Mouse (Mus musculus): ENCODE measurements around the gene Gzmk.

DNA sequence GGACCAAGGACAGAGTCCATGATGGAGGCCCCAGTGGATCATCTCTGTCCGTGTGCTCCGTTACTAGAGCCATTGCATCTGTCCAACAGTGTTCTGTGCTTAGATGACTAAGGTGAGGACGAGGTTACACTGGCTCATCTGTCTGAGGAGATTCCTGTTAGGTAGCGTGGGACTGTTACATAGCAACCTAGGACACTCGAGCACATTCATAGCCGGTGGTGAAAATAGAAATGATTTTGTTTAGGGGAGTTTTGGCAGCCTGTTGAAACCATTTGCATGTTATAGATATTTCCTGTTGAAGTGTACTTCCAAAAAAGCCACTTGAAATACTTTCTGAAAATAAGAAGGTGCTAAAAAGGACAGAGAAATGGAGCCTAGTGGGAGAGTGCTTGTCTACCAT lies 51.5 kb downstream of the Gzmk start:
- no peak for TF ChIP-seq CTCF (IDR thresholded peaks at IDR 0.05; ENCODE audit: insufficient read depth, low read depth, low read length)
- TF ChIP-seq POLR2A (IDR thresholded peaks at IDR 0.05; ENCODE audit: insufficient read depth, low read depth, low read length) = no peak

Measured in olfactory bulb, adult 2 months (tissue).